Mouse (Mus musculus): Measurements from ENCODE around the gene Palm3.
"Not testable (repeated sequence)": the region's sequence is repeated elsewhere in the genome, so short reads cannot be mapped to it uniquely, and the experiment has no call there.

Gene Palm3

GRCm38 (mm10) chr8:84021096-84021495 is at the start of gene Palm3:
TSS of gene Palm3 (plus strand) at chr8:84021471.
- DNase-seq (ENCODE audit: low spot score in 2 of 2), result no peak

- DNase-seq (ENCODE audit: low spot score in 2 of 2), result no peak
Observed at GRCm38 (mm10) chr8:83971661-83972060, 49.6 kb upstream of the Palm3 start.

DNA sequence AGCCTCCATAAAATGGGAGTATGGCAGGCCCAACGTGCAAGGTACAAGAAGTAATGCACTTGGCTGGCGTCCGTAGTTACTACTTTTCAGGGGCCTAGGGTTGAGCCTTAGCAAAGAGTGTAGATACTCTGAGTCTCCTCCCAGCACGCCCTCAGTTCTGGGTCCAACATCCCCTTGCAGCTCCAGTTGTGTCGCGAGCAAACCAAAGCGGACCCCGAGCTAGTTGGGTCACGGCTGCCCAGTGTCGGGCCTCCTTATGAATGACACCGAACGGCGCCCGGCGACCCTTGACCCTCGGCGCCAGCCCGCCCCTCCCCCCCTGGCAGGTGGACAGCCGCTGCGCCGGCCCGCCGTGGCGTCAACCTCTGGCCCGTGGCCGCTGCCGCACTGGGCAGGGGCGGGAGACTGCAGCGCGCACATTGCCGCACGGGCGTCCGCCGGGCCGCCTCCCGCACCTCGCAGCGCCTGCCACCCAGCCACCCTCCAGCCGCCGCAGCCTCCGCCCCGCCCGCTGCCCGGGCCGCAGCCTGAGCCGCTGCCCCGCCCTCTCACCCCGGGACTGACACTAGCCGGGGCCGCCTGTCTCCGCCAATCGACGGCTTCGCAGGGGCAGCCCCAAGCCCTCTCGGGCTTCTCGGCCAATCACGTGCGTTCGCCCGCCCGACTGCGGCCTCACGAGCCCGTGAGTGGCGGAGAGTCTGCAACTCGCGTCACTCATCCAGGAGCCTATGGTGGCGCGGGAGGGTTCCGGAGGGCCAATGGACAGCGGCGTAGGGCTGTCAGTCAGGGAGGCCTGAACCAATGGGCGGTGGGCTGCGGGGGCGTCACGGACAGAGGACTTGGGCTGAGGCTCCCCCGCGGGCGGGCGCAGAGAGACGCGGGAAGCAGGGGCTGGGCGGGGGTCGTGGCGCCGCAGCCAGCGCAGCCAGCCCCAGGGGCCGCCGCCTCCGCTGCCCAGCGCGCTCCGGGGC is 48.8 kb upstream of the Palm3 start, which contains the start of gene Prkaca:
TSS of gene Prkaca (plus strand) at position 844 of the 971 bp plus-strand sequence.
- peak; percentile 95 to 97 for DNase-seq (ENCODE audit: low spot score in 2 of 2)

GRCm38 (mm10) chr8:83973161-83974031 is 47.9 kb upstream of the Palm3 start:
- no peak for DNase-seq (ENCODE audit: low spot score in 2 of 2)

DNA sequence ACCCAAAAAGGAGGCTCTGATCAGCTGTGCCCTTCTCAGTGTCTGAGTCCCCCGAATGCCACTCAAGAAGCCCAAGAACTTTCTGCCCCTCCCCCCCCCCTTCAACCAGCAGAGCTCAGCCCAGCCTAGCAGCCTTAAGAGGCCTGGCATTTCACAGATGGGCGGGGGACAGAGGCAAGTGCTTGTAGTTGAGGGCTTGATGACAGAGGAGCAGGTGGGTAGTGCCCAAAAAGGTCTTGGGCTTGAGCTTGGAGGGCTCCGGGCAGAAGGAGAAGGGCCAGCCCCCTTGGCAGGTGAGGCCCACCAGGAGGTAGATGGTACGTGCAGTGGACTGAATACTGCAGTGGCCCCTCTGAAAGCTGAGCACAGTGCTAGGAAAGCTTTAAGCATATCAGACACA is 46.8 kb upstream of the Palm3 start:
- DNase-seq (ENCODE audit: low spot score in 2 of 2), result no peak

GRCm38 (mm10) chr8:83976101-83976630 is 45.1 kb upstream of the Palm3 start:
- no peak for DNase-seq (ENCODE audit: low spot score in 2 of 2)

GRCm38 (mm10) chr8:83976779-83977350 is 44.4 kb upstream of the Palm3 start:
- DNase-seq (ENCODE audit: low spot score in 2 of 2), result no peak

DNA sequence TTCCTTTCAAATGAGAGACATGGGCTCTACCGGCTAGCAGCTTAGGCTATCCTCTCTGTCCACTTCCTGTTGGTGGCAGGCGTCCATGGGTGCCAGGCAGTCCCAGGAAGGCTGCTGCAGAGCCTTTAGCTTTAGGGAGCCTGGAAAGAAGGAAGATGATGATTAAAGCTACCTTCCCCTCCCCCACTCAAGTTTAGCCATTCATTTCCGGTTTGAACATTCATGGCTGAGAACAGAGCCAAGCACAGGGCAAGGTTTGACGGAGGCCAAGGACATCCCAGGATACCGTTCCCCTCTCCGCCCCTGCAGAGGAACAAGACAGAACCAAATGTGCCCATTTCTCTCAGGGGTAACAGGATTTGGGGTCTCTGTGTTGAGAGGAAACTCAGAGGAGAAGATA is 43.6 kb upstream of the Palm3 start:
- no peak for DNase-seq (ENCODE audit: low spot score in 2 of 2)

DNA sequence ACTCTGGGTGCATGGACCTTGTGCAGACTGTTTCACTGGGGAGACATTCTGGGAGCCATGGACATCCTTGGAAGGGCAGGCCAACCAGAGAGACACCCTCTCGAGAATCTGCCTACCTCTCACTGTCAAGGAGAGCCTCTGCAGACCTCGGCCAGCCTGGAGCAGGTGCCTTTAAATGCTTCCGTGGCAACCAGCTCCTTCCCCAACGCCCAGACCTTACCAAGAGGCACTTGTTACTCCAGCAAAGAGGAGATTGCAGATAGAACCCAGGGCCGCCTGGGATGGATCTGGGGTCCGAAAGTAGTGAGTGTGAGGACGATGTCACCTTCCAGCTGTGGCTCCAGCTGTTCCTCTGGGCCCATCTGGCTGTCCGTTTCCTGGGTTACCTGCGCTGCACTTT is 43.1 kb upstream of the Palm3 start:
- no peak for DNase-seq (ENCODE audit: low spot score in 2 of 2)

DNA sequence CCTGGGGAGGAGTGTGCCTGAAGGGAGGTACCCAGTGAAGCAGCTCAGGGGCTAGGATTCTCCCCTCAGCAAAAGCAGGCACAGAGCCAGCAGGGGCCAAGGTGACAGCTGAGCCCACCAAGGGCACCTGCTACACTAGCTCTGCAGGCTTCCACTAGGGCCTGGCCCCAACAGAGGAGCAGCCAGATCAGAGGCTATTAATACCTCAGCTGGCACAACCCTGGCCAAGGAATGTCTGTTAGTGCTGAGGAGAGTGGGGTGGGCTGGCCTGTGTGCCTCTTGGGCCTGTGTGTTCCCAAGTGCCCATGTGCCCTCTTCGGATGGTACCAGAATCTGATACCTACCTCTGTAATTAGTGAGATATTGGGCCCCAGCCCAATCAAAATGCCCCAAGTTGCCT is 41.0 kb upstream of the Palm3 start:
- DNase-seq (ENCODE audit: low spot score in 2 of 2), result no peak

DNA sequence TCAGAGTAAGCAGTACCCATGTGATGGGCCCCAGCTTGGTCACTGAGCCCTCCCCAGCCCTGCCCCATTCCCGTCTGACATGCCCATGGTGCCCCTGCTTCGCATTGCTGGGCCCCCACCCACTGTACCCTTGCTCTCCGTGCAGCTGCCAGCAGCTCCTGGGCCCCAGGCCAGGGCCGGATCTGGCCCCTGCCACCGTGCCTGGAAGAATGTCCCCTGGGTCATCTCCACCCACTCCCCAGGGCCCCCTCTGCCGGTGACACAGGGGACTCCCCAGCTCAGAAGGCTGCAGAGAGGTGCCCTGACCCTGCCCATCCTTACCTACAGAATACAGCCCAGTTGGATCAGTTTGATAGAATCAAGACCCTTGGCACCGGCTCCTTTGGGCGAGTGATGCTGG is 40.4 kb upstream of the Palm3 start:
- no peak for DNase-seq (ENCODE audit: low spot score in 2 of 2)

GRCm38 (mm10) chr8:83981533-83981932 is 39.7 kb upstream of the Palm3 start:
- DNase-seq (ENCODE audit: low spot score in 2 of 2), result no peak

GRCm38 (mm10) chr8:83982449-83982848 is 38.8 kb upstream of the Palm3 start:
- DNase-seq (ENCODE audit: low spot score in 2 of 2), result no peak

DNA sequence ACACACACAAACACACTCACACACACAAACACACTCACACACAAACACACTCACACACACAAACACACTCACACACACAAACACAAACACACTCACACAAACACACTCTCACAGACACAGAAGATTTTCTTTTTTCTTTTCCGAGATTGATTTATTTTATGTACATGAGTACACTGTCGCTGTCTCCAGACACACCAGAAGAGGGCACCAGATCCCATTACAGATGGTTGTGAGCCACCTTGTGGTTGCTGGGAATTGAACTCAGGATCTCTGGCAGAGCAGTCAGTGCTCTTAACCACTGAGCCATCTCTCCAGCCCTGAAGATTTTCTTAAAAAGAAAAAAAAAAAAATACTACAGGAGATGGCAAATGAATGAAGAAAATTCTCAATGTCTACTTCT is 38.0 kb upstream of the Palm3 start:
- not testable (repeated sequence) for DNase-seq (ENCODE audit: low spot score in 2 of 2)

GRCm38 (mm10) chr8:83989243-83989642 is 32.0 kb upstream of the Palm3 start:
- no peak for DNase-seq (ENCODE audit: low spot score in 2 of 2)

GRCm38 (mm10) chr8:83990170-83990569 is 31.1 kb upstream of the Palm3 start:
- DNase-seq (ENCODE audit: low spot score in 2 of 2), result no peak

- no peak for DNase-seq (ENCODE audit: low spot score in 2 of 2)
Observed at GRCm38 (mm10) chr8:83992488-83992887, 28.8 kb upstream of the Palm3 start.

DNA sequence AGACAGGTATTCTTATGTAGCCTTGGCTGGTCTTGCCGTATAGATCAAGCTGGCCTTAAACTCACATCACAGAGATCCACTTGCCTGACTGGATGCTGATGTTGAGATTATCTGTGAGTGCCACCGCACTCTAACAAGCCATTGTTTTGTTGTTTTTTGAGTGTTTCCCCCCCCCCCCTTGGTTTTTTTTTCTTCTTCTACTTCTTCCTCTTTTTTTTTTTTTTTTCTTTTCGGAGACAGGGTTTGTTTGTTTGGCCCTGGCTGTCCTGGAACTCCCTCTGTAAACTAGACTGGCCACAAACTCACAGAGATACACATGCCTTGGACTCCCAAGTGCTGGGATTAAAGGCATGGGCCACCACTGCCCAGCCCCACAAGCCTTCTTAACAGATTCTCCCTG is 27.2 kb upstream of the Palm3 start:
- no peak for DNase-seq (ENCODE audit: low spot score in 2 of 2)

GRCm38 (mm10) chr8:83995973-83996372 is 25.3 kb upstream of the Palm3 start:
- DNase-seq (ENCODE audit: low spot score in 2 of 2), result no peak

DNA sequence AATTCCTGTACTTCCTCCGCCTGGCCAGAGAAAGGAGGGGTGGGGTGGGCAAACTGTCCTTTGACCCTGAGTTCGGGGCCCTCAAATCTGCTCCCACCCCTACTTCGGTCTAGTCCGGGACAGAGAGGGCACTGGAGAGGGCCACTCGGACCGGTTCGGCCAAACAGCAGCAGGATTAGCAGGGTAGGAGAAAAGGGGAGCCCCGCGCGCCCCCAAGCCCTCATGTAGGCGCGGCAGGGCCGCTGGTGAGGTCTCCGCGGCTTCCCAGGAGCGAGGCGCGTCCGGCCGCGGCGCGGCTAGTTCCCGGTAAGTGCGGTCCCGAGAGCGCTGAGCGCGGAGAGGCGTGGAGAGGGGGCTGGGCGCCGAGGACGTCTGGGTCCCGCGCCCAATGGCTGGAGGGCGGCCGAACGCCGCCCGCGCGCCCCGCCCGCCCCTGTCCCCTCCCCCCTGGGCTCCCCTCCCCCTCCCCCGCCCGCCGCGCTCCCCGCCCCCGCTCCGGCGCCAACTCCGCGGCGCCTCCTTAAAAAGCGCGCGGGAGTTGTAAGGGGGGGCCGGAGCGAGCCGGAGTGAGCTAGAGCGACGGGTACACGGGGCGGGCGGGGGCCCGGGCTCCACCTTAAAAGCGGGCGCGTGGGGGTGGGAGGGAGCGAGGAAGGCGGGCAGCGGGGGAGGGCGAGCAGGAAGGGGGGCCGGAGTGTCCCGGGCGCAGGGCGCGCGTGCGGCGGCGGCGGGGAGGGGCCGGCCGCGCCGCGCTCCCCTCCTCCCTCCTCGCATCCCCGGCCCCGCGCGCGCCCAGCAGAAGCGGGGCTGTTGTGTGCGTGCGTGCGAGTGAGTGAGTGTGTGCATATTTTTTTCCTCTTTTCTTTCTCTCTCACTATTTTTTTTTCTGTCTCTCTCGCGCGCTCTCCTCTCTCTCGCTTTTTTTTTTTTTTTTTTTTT is 24.4 kb upstream of the Palm3 start:
- peak; percentile 56 to 74 for DNase-seq (ENCODE audit: low spot score in 2 of 2)
